Mouse (Mus musculus) hindbrain, embryonic 16.5 days (tissue): Measurements from ENCODE around the gene Rab43. TPM values are rescaled to one million over a fixed set of nuclear protein-coding genes. Genes with fewer than 3 reads are reported as not detected.
"Not testable (repeated sequence)": the region's sequence is repeated elsewhere in the genome, so short reads cannot be mapped to it uniquely, and the experiment has no call there.

Experiments used
- ATAC-seq: fragments of 200-750 bp; cut with Nextera tagmentation; 2 replicates; pipeline ENCODE4 v1.8.0; 2017; ENCODE audit warnings: moderate TSS enrichment, moderate library complexity
- H3K27ac ChIP-seq: fragments of 300-500 bp; sonication (generic); 2 replicates; pipeline ENCODE4 v1.5.1; 2014; ENCODE audit warnings: low read depth, mild to moderate bottlenecking, control low read depth, low read length, moderate library complexity
- H3K27me3 ChIP-seq: fragments of 300-500 bp; sonication (generic); replicated peaks from 2 replicates; pipeline ENCODE4 v1.6.1; 2014; ENCODE audit warnings: low read length; ENCODE audit not compliant: control insufficient read depth, insufficient read depth
- H3K36me3 ChIP-seq: fragments of 300-500 bp; sonication (generic); 2 replicates; pipeline ENCODE4 v1.6.1; 2014; ENCODE audit warnings: mild to moderate bottlenecking, low read length, moderate library complexity, mixed read lengths; ENCODE audit not compliant: control insufficient read depth, insufficient read depth
- H3K4me1 ChIP-seq: fragments of 300-500 bp; sonication (generic); 2 replicates; pipeline ENCODE4 v1.6.1; 2014; ENCODE audit warnings: low read depth, low read length; ENCODE audit not compliant: control insufficient read depth, insufficient read depth
- H3K4me2 ChIP-seq: fragments of 300-500 bp; sonication (generic); 2 replicates; pipeline ENCODE4 v1.6.1; 2014; ENCODE audit warnings: mild to moderate bottlenecking, low read length, control low read depth, moderate library complexity
- H3K4me3 ChIP-seq: fragments of 300-500 bp; sonication (generic); 2 replicates; pipeline ENCODE4 v1.5.1; 2014; ENCODE audit warnings: mild to moderate bottlenecking, low read length, control low read depth, moderate library complexity
- H3K9ac ChIP-seq: fragments of 300-500 bp; sonication (generic); 2 replicates; pipeline ENCODE4 v1.6.1; 2014; ENCODE audit warnings: low read depth, mild to moderate bottlenecking, control low read depth, low read length, moderate library complexity
- H3K9me3 ChIP-seq: fragments of 300-500 bp; sonication (generic); 2 replicates; pipeline ENCODE4 v1.6.1; 2014; ENCODE audit warnings: mild to moderate bottlenecking, low read length, moderate library complexity; ENCODE audit not compliant: control insufficient read depth
- WGBS: fragments of 180-500 bp; shearing (Covaris S2); extraction: QIAGEN DNeasy Blood & Tissue Kit; methylation state at CpG from one replicate; pipeline ENCODE4 v1.1.7; 2014; 5-methylcytosine and 5-hydroxymethylcytosine counted together
- polyA plus RNA-seq: library from polyadenylated mRNA; unstranded; fragments of >200 nt; fragmentation: Nextera tagmentation; extraction: Ambion mirVana; gene quantifications from 2 replicates; pipeline ENCODE4 v1.2.1, GENCODE M21; 2015

Rab43 gene
- polyA plus RNA-seq, 1 experiment from 2014 or later: 9.4 TPM

GRCm38 (mm10) chr6:87764296-87764695, 47.7 kb downstream of the Rab43 start:
- H3K4me1 ChIP-seq, H3K9ac ChIP-seq, H3K4me3 ChIP-seq, H3K27me3 ChIP-seq, H3K27ac ChIP-seq, ATAC-seq, H3K4me2 ChIP-seq, H3K9me3 ChIP-seq, H3K36me3 ChIP-seq: not testable (repeated sequence)
- 94% methylated on average over 2 of the region's 2 CpGs for WGBS

DNA sequence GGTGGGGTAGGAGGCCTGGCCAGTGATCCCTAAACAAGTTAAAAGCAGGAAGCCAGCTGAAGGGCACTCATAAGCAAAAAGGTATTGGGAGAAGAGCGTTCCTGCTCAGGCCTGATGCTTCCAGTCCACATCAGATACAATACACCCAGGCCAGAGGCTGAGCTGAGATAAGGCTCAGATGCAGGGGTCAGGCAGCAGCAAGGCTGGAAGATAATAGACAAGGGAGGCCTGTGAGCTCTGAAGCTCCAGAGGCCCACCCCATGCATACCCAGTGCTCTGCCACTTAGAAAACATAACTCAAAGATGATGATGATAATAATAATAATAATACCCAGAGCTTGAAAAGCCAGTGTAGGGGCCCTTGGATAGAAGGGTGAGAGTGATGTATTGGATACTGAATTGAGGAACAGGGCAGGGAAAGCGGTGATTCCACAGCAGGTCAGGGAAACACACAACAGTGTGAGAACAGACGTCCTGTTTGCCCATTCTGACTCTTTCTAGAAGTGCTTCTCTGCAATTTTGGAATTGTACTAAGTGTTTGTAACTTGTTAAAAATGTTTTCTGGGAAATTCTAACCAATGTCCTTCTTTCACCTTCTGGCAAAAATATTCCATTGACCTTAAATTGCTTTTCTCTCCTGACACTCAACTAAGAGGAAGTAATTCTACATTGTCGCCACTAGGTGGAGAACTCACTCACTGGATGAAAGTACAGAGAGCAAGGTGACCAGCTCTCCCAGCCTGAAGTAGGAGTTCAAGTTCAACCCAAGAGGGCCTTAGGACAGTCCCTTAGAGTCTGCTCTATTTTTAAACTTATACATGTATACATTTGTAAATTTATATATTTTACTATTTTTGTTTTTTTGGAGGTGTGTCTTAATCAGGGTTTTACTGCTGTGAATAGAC, 48.3 kb downstream of the Rab43 start:
- WGBS: 69% methylated on average over 4 of the region's 4 CpGs
- Histone ChIP-seq H3K4me3 (no peak overlapping the region), H3K9ac (no peak overlapping the region), H3K4me1 (no peaks in the 10 kb centered on the region), H3K27ac (no peak overlapping the region), H3K4me2 (no peak overlapping the region), H3K36me3 (no peaks in the 10 kb centered on the region), H3K9me3 (no peaks in the 10 kb centered on the region), H3K27me3 (no peaks in the 10 kb centered on the region)
- ATAC-seq: no peak

DNA sequence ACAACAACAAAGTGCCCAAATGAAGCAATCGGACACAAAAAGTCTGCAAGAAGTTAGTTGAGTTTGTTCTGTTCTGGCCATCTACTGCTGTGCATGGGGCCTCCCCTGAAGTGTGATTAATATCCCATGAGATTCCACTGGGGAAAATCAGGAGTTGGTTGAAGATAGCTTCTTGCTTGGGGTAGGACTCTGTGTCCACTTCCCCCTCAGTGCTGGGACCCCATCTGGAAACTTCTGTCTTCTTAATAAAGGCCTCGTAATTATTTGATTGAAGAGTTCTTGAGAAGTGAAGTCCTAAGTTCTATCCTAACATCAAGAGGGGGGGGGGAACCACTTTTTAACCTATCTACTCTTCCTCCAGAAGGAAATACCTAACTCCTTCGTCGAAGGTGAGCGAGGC, 49.8 kb downstream of the Rab43 start:
- Histone ChIP-seq H3K9ac (no peak overlapping the region), H3K36me3 (no peaks in the 10 kb centered on the region), H3K4me3 (no peak overlapping the region), H3K9me3 (no peaks in the 10 kb centered on the region), H3K4me1 (no peaks in the 10 kb centered on the region), H3K27ac (no peak overlapping the region), H3K27me3 (no peaks in the 10 kb centered on the region), H3K4me2 (no peak overlapping the region)
- 88% methylated on average over 5 of the region's 5 CpGs for WGBS
- no peak for ATAC-seq

DNA sequence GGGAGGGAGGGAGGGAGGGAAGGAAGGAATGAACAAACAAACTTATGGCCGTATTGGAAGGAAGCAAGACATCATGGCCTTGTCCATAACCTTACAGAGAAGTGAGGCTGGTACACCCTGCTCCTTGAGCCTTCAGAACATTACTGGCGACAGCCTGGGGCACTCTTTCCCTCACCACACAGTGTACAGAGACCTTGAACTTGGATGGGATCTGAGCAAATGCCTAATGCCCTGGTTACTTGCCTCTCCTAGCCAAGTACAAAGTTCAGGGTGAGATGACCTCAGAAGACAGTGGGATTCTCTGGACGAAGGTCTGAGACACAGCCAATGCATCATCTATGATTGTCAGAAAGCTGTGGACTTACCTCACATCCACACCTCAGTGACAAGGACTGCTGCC, 52.1 kb downstream of the Rab43 start:
- H3K4me1 ChIP-seq: no peaks in the 10 kb centered on the region
- ATAC-seq: no peak
- H3K27me3 ChIP-seq: no peaks in the 10 kb centered on the region
- no peaks in the 10 kb centered on the region for H3K9me3 ChIP-seq
- no peak overlapping the region for H3K27ac ChIP-seq
- no peak overlapping the region for H3K9ac ChIP-seq
- H3K4me3 ChIP-seq: no peak overlapping the region
- WGBS: 66% methylated on average over 3 of the region's 3 CpGs
- H3K36me3 ChIP-seq: no peaks in the 10 kb centered on the region
- H3K4me2 ChIP-seq: no peak overlapping the region

DNA sequence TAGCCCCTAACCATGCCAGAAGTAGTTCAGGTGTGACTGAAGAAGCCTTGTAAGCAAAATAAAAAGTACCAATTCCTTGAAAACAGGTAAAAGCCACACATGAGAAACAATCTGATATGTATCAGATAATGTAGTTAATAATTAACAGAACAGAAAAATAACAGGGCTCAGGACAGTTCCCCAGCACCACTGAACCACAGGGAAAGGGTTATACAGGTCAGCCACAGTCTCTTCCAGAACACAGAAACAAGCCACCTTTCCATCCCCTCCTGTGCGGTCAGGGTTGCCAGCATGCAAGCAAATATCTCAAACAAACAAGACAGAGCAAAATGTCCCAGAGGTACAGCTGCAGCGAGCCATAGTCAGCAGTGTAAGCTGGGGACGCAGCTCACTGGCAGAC, 52.6 kb downstream of the Rab43 start:
- Histone ChIP-seq H3K27ac (no peak overlapping the region), H3K27me3 (no peaks in the 10 kb centered on the region), H3K4me3 (no peak overlapping the region), H3K9me3 (no peaks in the 10 kb centered on the region), H3K9ac (no peak overlapping the region), H3K4me2 (no peak overlapping the region), H3K36me3 (no peaks in the 10 kb centered on the region), H3K4me1 (no peaks in the 10 kb centered on the region)
- 55% methylated on average over 3 of the region's 3 CpGs for whole genome bisulfite sequencing
- ATAC-seq: no peak

GRCm38 (mm10) chr6:87756896-87757295, 55.1 kb downstream of the Rab43 start:
- no peaks in the 10 kb centered on the region for H3K4me1 ChIP-seq
- no peak overlapping the region for H3K4me3 ChIP-seq
- H3K36me3 ChIP-seq: no peaks in the 10 kb centered on the region
- no peak overlapping the region for H3K4me2 ChIP-seq
- no peaks in the 10 kb centered on the region for H3K27me3 ChIP-seq
- 93% methylated on average over 8 of the region's 8 CpGs for WGBS
- no peak overlapping the region for H3K9ac ChIP-seq
- H3K27ac ChIP-seq: no peak overlapping the region
- no peak for ATAC-seq
- no peaks in the 10 kb centered on the region for H3K9me3 ChIP-seq

DNA sequence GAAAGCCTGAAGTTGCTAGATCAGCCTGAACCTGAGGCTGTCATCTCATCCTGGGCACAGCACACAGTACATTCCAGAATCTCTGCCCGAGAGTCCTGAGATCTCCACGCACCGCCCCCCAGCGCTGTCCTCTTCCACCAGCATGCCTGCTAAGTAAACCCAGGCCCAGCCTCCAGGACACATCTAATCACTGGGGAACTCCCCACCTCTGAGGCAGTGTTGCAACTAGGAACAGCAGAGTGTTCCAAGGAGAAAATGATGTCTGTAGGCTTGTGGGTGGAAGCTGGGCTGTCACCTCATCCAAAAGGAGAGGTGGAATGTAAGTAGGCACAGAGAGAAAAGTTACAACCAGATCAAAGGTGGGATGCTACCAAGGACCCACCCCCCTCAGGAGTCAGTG, 56.8 kb downstream of the Rab43 start:
- no peak for ATAC-seq
- Histone ChIP-seq H3K27me3 (no peaks in the 10 kb centered on the region), H3K9ac (no peak overlapping the region), H3K4me2 (no peak overlapping the region), H3K4me3 (no peak overlapping the region), H3K4me1 (no peaks in the 10 kb centered on the region), H3K36me3 (no peaks in the 10 kb centered on the region), H3K27ac (no peak overlapping the region), H3K9me3 (no peaks in the 10 kb centered on the region)
- WGBS: 94% methylated on average over 4 of the region's 4 CpGs

- Histone ChIP-seq H3K4me3 (no peak overlapping the region), H3K9ac (no peak overlapping the region), H3K9me3 (no peaks in the 10 kb centered on the region), H3K4me1 (no peaks in the 10 kb centered on the region), H3K27me3 (no peaks in the 10 kb centered on the region), H3K27ac (no peak overlapping the region), H3K36me3 (no peaks in the 10 kb centered on the region), H3K4me2 (no peak overlapping the region)
- WGBS: 89% methylated on average over 6 of the region's 6 CpGs
- no peak for ATAC-seq
These were observed 60.4 kb downstream of the Rab43 start for GRCm38 (mm10) chr6:87751574-87751973.

GRCm38 (mm10) chr6:87750184-87750910, 61.6 kb downstream of the Rab43 start:
- H3K27ac ChIP-seq: no peak overlapping the region
- no peaks in the 10 kb centered on the region for H3K4me1 ChIP-seq
- no peak overlapping the region for H3K4me3 ChIP-seq
- no peak overlapping the region for H3K4me2 ChIP-seq
- no peak overlapping the region for H3K9ac ChIP-seq
- H3K9me3 ChIP-seq: no peaks in the 10 kb centered on the region
- H3K27me3 ChIP-seq: no peaks in the 10 kb centered on the region
- WGBS: 88% methylated on average over 8 of the region's 8 CpGs
- no peaks in the 10 kb centered on the region for H3K36me3 ChIP-seq
- ATAC-seq: no peak
